Mouse (Mus musculus) olfactory bulb, adult 2 months (tissue): ENCODE data around the gene Hc. TPM values are rescaled to one million over a fixed set of nuclear protein-coding genes. Genes with fewer than 3 reads are reported as not detected.

Experiments
- H3K27ac ChIP-seq: fragments of 200-500 bp; 2 replicates; pipeline ENCODE4 v1.5.1; 2012; ENCODE audit warnings: low read depth, low read length; ENCODE audit not compliant: insufficient read depth
- H3K4me1 ChIP-seq: fragments of 200-500 bp; 2 replicates; pipeline ENCODE4 v1.6.1; 2012; ENCODE audit warnings: low read length; ENCODE audit not compliant: control insufficient read depth, insufficient read depth
- H3K4me3 ChIP-seq: fragments of 200-500 bp; 2 replicates; pipeline ENCODE4 v1.5.1; 2012; ENCODE audit warnings: mild to moderate bottlenecking, low read depth, low read length, moderate library complexity; ENCODE audit not compliant: insufficient read depth
- CTCF ChIP-seq: fragments of 200-500 bp; IDR thresholded peaks from 2 replicates; pipeline ENCODE4 v1.5.1; 2012; ENCODE audit warnings: low read depth, mild to moderate bottlenecking, low read length, moderate library complexity; ENCODE audit not compliant: insufficient read depth
- POLR2A ChIP-seq: fragments of 200-500 bp; IDR thresholded peaks from 2 replicates; pipeline ENCODE4 v1.6.1; 2012; ENCODE audit warnings: mild to moderate bottlenecking, low read depth, low read length, moderate library complexity; ENCODE audit not compliant: insufficient read depth
- WGBS: fragments of 180-500 bp; shearing (Covaris S2); methylation state at CpG from one replicate; pipeline ENCODE4 v1.1.7; 2018; 5-methylcytosine and 5-hydroxymethylcytosine counted together
- polyA plus RNA-seq: library from polyadenylated mRNA; stranded (reverse); fragments of >200 nt; gene quantifications from 2 replicates; pipeline ENCODE4 v1.2.4, GENCODE M21; 2012; ENCODE audit warnings: low replicate concordance; ENCODE audit not compliant: missing spikeins, insufficient read depth, insufficient read length

Gene Hc
- polyA plus RNA-seq, 1 experiment = not detected

DNA sequence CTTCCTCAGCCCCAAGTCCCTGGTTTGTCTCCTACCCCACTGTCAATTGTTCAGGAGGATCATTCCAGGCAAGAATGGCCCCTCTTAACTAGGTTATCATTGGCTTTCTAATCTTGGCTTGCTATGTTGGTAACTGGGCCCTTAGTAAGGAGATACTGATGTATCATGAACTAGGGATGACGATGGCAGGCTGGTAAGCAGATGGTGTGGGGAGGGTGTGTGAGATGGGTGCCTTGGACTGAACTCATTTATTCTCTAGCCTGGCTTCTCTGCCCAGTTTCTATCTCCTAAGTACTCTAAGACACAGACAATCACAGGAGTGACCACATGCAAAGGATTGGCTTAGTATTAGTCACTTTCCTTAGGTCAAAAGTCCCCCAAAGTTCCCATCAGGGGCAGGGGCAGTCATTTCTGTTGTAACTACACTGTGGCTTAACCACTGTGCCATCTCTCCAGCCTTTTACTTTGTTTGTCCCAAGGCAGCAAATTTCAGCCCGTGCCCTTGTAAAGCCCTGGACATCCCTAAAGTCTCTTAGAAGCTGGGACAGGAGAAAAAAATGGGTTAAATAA lies 107.6 kb downstream of the Hc start:
- no peak overlapping the region for H3K27ac ChIP-seq
- WGBS = 81% methylated on average over 2 of the region's 2 CpGs
- H3K4me3 ChIP-seq = no peak overlapping the region
- H3K4me1 ChIP-seq = no peaks in the 10 kb centered on the region
- TF ChIP-seq CTCF = no peak

DNA sequence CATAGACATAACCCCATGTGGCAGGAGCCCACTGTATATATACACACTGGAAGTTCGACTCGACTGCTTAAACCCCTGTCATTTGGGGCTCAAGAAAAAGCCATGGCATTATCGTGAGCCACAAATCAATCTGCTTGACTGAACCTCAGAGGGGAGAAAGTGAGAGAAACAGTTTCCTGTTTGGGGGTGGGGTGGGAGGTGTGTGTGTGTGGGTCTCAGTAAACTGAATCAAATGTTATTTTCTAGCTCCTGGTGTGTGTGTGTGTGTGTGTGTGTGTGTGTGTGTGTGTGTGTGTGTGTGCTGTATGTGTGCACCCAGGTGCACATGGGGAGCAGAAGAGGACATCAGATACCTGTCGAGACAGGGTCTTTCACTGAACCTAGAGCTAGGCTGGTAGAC lies 108.2 kb downstream of the Hc start:
- 56% methylated on average over 4 of the region's 4 CpGs for WGBS
- Histone ChIP-seq H3K27ac (no peak overlapping the region), H3K4me3 (no peak overlapping the region), H3K4me1 (no peaks in the 10 kb centered on the region)
- TF ChIP-seq CTCF = no peak
- no peak for TF ChIP-seq POLR2A

DNA sequence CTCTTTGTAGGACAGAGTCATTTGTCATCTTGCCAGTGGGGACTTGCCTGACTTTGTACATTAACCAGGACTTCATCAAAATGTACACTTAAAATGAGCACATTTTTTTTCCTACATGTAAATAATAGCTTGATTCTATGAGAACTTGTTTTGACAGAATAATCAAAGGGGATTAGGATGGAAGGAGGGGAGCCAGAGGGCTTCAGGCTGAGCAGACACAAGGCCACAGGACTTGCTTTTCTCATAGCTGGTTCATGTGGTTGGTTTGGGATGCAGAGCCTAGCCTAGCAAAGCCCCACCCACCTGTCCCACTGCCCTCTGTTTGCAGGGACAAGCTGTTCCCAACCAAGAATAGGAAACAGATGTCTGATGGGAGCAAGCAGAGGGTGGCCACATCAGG lies 109.8 kb downstream of the Hc start:
- TF ChIP-seq POLR2A (no peak), CTCF (no peak)
- H3K27ac ChIP-seq = no peak overlapping the region
- no peaks in the 10 kb centered on the region for H3K4me1 ChIP-seq
- no peak overlapping the region for H3K4me3 ChIP-seq

GRCm38 (mm10) chr2:34948622-34949021 lies 112.6 kb downstream of the Hc start:
- 41% methylated on average over 2 of the region's 2 CpGs for WGBS
- no peak overlapping the region for H3K27ac ChIP-seq
- TF ChIP-seq POLR2A (no peak), CTCF (no peak)
- H3K4me3 ChIP-seq = no peak overlapping the region
- peaks cover 5% of the 10 kb centered on the region; the same call in 1 of the 2 replicates for H3K4me1 ChIP-seq

DNA sequence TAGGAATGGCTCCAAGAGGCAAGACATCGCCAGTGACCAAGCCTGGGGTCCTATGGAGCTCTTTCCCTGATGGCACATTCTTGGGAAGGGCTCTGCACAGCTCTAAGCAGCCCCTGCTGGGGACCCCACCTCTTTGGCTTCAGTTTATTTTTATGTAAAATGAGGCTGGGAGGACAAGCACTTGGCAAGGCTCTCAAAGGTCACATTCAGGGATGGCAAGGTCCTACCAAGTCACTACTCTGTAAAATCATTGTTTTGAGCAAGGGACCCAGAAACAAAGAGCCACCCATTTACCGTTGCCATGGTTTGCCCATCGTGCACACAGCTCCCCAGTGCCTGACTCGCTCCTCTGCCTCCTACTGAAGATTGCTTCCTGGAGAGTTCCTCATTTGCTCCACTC lies 115.2 kb downstream of the Hc start:
- 43% methylated on average over 4 of the region's 4 CpGs for WGBS
- no peak for TF ChIP-seq CTCF
- no peak for TF ChIP-seq POLR2A
- Histone ChIP-seq H3K27ac (no peak overlapping the region), H3K4me1 (peaks cover 6% of the 10 kb centered on the region; the same call in 1 of the 2 replicates), H3K4me3 (no peak overlapping the region)

GRCm38 (mm10) chr2:34945580-34945979 lies 115.7 kb downstream of the Hc start:
- Histone ChIP-seq H3K4me3 (no peak overlapping the region), H3K27ac (no peak overlapping the region), H3K4me1 (peaks cover 6% of the 10 kb centered on the region; the same call in 1 of the 2 replicates)
- TF ChIP-seq POLR2A = no peak
- no peak for TF ChIP-seq CTCF
- WGBS = 73% methylated on average over 4 of the region's 4 CpGs

DNA sequence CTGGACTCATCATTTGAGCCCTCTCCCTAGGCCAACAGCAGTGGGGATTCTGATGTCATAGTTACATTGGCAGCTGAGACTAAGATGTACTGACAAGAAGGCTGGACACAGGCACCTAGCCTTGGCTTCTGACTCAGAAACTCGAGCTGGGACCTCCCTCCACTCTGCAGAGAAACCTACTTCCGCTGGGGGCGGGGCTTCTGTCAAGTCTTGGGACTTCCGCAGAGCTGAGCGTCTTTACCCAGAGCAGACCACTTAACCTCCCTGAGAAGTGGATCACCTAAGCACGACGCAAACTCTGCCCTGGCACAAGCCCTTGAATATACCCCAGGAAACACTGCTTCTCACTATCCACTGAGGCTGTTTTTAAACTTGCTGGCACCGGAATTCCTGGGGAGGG lies 116.5 kb downstream of the Hc start:
- 46% methylated on average over 8 of the region's 8 CpGs for WGBS
- TF ChIP-seq CTCF (no peak), POLR2A (no peak)
- H3K4me3 ChIP-seq = no peak overlapping the region
- peaks cover 6% of the 10 kb centered on the region; the same call in 1 of the 2 replicates for H3K4me1 ChIP-seq
- H3K27ac ChIP-seq = no peak overlapping the region

- no peak overlapping the region for H3K4me3 ChIP-seq
- WGBS = 85% methylated on average over 13 of the region's 13 CpGs
- no peak overlapping the region for H3K27ac ChIP-seq
- TF ChIP-seq POLR2A = no peak
- TF ChIP-seq CTCF = no peak
- peaks cover 8% of the 10 kb centered on the region for H3K4me1 ChIP-seq
Observed at GRCm38 (mm10) chr2:34943556-34944120, 117.6 kb downstream of the Hc start.

DNA sequence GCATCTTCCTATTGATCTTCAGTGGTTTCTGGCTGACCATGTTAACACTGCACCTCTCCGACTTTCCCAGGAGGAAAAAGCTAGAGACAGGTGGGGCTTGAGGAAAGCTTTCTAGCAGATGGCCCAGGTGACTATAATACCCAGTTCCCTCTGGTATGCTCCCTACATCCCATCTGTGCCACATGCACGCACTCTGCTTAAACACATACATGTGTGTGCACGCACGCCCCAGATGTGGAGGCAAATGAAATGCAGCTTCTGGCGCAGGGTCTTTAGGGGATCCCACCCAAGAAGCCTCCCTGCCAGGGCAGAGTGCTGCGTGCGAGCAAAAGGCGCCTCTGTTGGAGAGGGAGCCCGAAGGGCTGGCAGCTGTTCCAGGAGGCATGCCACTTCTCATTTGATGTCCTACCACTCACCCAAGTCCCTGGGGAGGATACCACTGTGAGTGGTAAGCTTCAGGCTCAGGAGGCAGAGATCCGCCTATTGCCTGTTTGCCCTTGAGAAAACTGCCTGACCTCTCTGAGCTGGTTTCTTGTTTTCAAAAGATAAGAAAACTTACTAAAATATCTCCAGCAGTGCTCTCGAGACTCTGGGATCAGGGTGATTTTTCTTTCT lies 120.1 kb downstream of the Hc start:
- 88% methylated on average over 11 of the region's 11 CpGs for WGBS
- H3K4me3 ChIP-seq = no peak overlapping the region
- no peak overlapping the region for H3K27ac ChIP-seq
- H3K4me1 ChIP-seq = peaks cover 15% of the 10 kb centered on the region
- TF ChIP-seq POLR2A = no peak
- TF ChIP-seq CTCF = no peak
